Mouse (Mus musculus) WW6 (cell line): ENCODE measurements at regions not wholly inside any gene's neighbourhood (a gene's known extent, or its start where the extent isn't known, plus 50 kb on each side); places are given as distances from the start of the nearest gene placed in this dataset.

Experiments
- DNase-seq: peaks from one replicate; pipeline ENCODE4 v3.0.0-alpha.2; 2013; ENCODE audit warnings: low read depth, low spot score

DNA sequence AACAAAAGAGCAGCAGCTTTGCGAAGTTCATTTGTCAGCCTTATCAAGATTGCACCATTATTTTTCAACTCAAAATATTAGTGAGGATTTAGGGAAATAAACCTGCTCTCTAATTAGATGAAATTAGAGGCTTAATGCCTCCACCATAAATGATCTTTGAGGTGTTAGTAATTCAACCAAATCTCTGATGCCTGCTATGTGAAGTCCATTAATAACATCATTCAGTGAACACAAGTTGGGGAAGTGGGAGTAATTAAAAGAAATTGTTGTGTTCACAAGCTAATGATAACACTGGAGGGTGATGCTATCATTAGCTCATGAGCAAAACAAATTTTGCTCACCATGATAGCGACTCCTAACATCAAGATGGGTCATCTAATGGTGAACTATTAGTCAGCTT is 246.0 kb downstream of the Ttc6 start:
- no peak for DNase-seq

DNA sequence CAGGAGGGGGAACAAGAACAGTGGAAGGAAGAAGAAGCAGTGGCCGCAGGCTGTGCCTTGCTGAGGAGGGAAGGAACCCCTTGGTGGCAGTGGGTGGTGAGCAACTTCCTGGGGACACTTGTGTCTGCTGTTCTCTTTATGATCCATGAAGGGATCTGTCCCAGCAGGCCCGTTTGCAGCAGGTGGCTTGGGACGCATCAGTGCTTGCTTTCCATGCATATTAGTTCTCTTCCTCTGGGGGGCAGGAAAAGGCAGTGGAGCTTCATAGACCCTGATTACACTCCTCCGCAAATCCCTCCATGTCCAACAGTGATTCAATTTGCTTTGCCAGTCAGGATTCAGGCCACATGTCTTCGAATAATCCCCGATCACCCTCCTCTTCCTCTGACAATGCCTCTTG is 259.9 kb downstream of the Ttc6 start:
- DNase-seq = no peak

DNA sequence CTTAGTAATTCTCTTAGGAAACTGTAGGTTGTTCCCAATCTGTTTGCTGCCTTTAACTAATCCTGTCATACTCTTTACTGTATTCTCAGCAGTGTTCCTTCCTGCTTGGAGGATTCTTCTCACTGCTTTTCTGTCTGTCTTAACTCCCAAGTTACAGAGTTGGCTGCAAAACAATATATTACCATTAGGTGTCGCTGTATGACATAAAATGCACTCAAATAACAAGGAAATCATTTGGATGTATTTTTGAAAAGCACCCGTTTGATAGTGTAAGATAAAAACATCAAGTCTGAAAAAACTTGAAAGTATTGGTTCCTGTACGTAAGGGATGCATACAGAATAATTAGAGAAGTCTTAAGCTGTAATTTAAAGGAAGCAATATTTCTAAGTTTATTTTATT is 261.8 kb downstream of the Ttc6 start:
- DNase-seq = peak; percentile 4

DNA sequence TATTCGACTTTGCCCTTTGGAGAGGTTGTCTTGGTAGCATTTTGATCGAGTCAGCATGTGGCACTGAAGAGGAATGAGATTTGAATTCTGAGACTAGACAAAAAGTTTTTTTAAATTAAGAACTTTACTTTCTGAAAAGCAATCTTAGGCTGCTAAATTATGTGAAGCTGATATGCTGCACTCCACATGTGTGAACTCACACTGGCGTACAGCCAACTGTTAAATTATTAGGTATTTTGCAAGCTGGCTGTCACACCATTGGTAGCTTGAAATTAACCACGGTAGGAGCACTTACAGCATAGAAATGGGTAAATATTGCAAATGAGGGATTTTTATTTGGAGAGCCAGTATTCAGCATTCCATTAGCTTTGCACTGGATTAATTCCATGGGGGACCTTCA is 278.9 kb downstream of the Ttc6 start:
- DNase-seq = no peak

DNA sequence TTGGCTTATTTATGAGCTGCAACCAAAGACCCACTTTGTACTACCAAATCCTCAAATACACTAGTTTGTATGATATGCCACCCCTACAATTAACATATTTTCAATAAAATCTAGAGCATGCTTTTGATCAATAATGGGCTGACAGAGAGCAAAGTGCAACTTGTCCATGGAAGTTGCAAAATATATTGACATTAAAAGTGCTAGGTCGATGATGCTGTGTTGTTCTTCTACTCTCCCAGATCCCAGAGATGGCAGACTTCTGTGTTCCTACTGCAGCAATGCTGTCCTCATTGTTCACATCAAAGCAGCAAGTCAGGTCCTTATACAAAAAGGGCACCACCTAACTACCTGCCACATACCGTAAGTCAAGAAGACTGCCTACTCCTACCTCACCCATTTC is 307.1 kb downstream of the Ttc6 start:
- no peak for DNase-seq

DNA sequence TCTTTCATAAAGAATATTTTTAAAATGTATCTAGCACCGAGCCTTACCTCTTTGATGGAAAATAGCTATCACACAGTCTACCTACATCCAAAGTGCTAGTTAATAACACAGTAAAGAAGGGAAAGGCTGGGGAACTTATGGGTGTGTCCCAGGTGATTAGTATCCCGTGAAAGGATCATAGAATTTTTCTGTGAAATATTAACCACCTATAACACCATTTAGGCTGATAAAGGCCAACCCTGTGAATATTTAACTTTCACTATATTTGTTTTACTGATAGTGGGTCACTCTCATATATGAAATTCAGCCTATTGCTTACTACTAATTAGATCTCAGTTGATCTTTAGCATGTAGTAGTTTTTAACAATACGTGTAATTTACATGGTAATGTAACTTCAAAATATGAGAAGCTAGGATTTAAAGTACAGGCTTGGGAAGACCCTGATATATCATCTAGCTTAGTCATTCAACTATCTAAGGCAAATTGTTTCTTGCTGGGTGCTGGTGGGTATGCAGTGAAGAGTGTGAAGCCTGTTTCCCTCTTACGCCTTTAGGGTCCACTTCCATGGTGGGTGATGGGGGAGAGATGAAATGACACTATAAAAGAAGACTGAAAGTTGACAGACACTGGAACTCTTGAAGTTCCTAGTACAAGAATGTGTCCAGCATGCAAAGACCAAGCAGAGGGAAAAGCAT is 320.6 kb upstream of the Sstr1 start:
- DNase-seq = no peak

DNA sequence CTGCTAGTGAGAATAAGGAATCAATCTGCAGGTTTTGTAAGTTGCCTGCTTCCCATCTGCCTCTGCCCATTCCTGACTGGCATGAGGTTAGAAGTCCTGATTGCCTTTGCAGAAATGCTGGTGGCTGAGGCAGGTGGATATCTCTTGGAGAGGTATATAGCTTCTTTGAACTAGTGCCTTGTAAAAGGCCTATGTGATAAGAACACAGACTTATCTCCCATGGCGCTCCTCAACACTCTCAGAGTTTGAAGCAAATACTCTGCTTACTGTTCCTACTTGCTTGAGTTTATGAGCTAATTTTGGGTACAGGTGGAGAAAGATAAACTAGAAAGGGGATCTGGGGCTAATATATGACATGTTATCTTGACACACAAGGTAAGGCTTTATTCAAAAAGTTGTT is 320.0 kb upstream of the Sstr1 start:
- no peak for DNase-seq

DNA sequence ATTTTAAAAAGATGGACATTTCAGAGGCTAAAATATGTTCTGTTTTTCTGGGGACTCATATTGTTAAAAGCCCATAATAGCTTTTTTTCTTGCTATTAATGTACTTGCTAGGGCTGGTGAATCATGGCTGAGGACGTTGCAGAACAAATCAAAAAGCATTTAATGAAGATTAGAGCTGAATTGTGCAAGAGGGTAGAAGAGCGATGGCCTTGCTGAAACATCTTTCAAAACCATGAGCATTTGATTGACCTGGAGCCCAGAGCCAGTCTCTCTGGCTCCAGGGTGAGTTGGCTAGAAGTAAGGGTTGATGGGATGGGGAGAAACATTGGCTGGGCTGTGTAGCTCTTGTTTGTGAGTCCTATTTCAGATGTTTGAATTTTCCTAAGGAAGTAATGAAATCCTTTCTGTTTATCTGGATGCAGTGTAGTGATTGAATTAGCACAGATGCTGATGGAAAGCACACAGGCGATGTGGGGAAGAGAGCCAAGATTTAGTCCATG is 313.8 kb upstream of the Sstr1 start:
- DNase-seq = no peak

DNA sequence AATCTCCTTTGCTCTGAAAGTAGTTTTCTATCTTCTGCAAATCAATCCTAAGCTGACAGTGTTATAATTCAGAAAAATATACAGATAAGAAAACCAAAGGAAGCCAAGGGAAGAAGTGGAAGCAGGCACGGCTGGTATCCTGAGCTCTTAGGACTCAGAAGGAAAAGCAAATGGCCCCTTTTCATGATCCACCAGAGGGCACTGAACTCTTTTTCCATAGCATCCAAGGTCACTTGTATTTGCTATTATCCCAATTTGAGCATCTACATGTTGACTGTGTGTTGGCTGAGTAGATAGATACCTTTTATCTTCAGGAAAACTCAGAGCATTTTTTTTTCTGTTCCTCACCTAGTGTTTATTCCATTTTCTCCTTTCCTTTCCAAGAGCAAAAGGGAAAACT is 306.9 kb upstream of the Sstr1 start:
- no peak for DNase-seq

DNA sequence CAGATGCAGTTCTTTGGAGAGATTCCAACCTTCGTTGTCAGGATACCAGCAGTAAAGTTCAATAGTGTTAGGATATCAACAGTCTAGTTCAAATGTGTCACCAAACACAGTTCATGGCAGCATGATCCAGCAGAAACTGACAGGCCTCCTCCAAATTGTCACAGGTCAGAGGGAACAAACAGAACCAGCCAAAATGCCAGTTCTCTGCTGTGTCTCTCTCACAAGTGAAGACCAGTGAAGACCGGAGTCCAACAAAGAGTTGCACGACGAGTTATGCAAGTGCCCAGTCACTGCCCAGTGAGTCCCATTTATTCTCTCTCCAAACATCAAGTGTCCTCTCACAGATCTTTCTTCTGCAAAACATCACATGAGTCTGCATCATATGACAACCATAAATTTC is 293.4 kb upstream of the Sstr1 start:
- no peak for DNase-seq

DNA sequence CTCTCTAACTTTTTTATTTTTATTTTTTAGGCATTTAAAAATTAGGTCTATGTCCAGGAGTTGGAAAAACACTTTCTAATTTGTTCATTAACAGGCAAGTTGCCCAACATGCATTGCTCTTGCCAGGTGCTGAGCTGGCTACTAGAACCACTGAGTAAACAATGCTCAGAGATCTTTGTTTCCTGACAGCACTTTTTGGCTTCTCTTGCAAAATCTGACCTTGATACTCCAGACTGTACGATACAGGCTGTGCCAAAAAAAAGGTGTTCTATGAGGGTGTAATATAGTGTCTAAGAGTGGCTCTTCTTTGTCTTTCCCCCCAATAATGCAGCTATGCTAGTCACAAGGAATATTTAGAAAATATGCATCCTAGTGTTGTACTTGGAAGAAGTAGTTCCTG is 289.5 kb upstream of the Sstr1 start:
- no peak for DNase-seq

DNA sequence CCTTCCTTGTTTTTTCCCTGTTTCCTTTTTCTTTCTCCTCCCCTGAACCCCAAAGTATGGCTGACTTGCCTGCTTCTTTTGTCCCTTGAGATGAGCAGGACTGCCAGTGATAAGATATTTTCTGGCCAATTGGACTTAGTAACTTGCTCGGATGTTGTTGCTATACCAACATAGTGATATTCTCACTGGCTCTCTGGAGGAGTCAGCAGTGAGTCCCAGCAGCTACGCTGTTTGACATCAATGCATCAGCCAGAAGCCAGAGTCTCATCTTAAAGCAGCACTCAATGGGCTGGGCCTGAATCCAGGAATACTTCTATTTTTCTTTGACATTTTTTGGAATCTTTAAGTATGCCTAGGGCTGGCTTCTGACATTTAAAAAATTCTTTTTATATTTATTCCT is 287.1 kb upstream of the Sstr1 start:
- no peak for DNase-seq

DNA sequence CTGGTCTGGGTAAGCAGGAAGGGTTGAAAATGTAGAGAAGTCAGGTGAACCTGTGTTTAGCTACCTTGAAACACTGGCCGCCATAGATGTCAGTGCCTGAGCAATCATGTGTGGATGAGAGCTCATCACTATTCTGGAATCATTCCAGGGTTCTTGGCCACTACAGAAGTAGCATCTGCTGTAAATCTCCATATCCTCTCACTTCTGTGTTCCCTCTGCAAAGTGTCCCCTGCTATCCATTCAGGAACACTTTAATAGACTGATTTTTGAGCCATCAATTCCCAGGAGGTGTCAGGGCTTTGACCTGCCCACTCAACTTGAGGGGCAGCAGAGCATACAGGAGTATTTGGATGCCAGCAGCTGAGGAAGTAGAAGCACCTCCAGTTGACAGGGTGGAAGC is 284.7 kb upstream of the Sstr1 start:
- DNase-seq = no peak

DNA sequence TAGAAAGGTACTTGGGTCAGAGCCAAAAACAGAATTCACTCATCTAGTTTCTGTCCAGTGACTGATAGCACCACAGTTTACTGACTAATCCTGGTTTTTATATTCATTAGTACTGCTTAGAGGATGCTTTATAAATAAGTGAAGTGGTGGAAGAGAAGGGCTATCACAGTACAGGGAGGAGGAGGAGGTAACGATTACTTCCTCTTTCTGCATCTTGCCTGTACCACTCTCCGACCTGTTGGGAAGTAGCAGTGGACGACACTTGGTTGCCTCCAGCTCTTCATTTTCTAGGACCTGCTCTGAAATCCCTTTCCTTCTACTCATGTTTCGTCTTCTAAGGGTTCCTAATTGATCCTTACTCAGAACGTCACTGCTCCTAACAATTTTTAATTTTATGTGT is 283.5 kb upstream of the Sstr1 start:
- no peak for DNase-seq

DNA sequence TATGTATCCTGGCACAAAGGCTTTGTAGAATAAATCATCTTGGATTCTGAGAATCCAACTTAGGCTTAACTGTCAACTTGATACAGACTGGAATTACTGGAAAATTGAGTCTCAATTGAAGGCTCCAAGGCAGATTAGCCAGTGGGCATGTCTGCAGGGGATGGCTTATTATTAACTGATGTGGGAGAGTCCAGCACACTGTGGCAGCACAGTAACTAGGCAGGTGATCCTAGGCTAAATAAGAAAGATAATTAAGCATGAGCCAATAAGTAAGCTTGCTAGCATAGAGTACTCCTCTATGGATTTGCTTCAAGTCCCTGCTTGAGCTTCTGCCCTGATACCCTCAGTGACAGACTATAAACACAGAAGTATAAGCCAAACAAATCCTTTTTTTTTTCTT is 279.7 kb upstream of the Sstr1 start:
- no peak for DNase-seq

DNA sequence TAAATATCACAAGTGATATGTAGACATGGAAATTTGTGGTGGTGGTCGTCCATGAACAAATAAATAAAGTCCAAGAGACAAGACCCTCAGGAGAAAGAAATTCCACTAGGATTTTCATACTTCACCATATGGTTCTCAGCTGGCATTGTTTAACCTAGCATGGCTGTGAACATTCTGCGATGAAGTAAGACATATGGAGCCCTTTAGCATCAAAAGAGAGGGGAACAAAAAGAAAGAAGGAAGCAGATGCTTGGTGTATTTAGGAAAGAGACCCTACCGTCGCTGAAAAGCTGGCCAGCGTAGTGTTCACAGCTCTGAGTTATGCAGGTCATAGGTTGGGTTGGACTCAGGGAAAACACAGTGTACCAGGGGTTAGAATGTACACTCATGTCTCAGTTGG is 261.7 kb upstream of the Sstr1 start:
- DNase-seq = no peak

DNA sequence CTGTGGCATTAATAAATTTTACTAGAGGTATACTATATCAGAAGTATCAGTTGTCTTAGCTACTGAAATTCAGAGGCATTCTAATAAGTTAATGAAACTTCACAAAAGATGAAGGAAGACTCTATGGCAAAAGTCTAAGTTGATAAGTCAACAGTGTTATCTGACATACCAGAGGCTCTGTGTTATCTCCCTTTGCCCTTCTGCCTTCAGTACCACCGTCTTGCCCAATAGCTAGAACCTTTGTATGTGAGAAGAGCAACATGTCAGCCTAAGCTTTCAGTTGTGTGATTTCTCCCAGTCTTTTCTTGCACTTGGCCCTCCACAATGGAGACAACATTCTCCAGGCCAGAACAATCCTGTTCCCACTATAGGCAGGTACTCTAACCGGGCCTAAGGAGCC is 253.0 kb upstream of the Sstr1 start:
- DNase-seq = no peak

DNA sequence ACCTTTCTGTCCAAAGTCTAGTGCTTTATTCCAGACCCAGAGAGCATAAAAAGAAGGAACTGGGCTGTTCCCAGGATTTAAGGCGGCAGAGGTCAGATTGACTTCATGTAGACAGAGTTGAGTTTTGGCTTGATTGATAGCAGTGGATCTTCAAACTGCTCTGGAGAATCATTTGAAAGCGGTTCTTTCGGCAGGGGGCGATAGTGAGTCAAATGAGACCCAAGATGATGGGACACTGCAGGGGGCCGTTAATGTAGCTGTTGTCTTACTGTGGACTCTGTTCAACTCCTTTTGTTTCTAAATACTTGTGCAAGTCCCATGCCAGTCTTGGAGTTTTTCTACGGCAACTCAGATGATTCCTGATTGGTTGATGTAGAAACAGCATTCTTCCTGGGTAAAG is 251.4 kb upstream of the Sstr1 start:
- peak; percentile 16 for DNase-seq

DNA sequence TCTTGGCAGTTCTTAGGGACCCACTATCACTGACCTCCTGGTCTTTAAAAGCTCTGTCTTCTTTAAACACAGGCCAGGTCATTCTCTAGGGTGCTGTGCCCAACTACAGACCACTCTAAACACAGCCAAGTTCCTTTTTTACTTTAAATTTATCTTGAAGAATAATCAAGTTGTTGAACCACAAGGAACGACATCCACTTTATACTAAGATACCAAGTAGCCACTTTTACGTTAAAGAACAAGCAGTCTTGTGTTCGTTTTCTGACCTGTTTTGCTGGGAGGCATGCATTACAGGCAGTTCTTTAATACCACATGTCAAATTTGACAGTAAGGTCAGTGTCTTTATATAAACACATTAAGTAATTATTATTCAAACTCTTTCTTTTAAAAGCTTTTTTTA is 242.4 kb upstream of the Sstr1 start:
- no peak for DNase-seq

DNA sequence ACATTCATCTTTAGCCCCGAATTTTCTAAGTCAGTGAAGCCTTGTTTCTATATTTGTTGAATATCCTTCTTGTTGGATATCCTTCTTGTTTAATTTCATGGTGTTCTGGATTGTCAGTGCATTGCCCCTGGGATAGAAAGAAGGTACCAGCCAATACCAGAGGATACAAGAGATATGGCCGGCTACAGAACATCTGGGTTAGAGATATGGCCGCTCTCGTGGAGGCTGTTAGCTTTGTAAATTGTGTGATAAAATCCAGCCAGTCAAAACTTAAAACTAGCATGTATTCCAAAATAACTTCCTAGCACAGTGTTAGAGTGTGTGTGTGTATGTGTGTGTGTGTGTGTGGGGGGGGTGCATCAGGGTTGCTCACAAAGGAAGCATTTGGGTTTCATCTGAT is 241.4 kb upstream of the Sstr1 start:
- DNase-seq = no peak

DNA sequence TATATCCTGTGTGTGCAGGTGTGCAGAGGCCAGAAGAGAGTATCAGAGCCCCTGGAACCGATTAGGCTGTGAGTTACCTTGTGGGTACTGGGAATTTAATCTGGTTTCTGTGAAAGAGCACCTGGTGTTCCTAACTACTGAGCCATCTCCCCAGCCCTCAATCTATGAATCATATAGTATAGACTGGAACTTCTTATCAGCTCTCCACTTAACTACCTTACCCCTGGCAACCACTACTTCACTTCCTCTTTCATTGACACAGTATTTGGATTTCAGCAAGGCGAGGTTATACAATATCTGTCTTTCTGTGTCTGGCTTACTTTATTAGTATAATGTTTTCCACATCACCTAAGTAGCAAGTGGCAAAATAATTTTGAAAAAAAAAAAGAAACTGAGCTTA is 239.1 kb upstream of the Sstr1 start:
- DNase-seq = no peak
